Mouse (Mus musculus): ENCODE data around the gene Trim47. TPM values are rescaled to one million over a fixed set of nuclear protein-coding genes. Genes with fewer than 3 reads are reported as not detected.

Gene Trim47
- polyA plus RNA-seq, 1 experiment from 2014 or later = 13.1 TPM

DNA sequence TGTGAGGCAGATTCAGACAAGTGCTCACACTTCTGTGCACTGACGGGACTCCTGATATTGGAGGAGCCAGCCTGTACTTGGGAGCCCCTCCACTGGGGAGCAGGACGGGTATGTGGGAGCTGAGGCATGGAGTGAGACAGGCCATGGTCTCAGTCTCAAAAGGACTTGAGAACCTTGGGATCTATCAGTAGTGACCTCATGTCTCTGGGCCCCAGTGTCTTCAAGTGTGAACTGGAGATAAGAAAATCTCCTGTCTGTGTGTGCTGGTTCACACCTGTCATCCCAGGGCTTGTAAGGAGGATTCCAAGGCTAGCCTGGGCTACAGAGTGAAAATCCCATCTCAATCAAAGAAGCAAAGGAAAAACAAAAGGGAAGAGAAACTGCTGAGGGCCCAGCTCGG is 16.5 kb upstream of the Trim47 start:
- peaks cover 64% of the 10 kb centered on the region for H3K36me3 ChIP-seq (ENCODE audit: control insufficient read depth, insufficient read depth, low read length)

DNA sequence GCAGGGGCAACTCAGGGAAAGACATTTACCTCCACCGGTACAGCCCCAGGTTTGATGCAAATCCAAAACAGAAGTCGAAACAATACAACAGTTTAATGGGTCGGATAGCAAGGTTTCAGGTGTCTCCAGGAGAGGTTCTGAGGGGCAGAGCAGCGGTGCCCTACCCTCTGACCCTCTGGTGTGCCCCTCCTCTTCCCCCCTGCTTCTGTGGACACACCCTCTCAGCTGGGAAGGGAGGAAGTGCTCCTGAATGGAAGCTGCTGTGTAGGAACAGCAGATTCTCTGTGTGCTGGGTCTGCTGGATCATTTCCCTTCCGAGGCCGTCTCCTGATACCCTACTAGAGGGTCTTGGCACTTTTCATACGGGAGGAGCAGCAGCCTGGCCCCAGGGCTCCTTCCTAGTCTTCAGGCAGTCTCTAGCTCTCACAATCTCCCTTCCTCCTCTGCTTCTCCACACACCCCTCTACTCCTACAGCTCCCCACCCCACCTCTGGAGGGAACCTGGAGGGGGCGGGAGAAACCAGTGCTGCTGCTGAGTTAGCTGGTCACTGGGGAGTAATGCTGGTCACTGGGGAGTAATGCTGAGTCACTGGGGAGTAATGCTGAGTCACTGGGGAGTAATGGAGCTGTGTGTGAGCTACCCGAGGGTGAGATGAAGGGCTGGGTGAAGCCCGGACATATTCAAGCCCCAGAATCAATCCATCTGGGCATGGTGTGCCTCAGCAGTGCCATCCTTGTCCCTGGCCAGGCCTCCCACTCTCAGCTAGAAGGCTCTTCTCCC is 15.4 kb upstream of the Trim47 start:
- 62% methylated on average over 10 of the region's 10 CpGs for WGBS
- H3K4me1 ChIP-seq (replicated peaks; ENCODE audit: control insufficient read depth, insufficient read depth, low read length) = peaks cover 6% of the 10 kb centered on the region; the same call in 1 of the 2 replicates

More for the DNA sequence above, 16.5 kb upstream of the Trim47 start:
- Histone ChIP-seq H3K4me1 (replicated peaks; ENCODE audit: control insufficient read depth, insufficient read depth, low read length) (no peaks in the 10 kb centered on the region), H3K27me3 (replicated peaks; ENCODE audit: control insufficient read depth, insufficient read depth, low read length) (no peaks in the 10 kb centered on the region), H3K4me3 (ENCODE audit: low read depth, low read length) (no peak overlapping the region), H3K9ac (ENCODE audit: low read length) (no peak overlapping the region), H3K27ac (ENCODE audit: low read depth) (no peak overlapping the region), H3K4me2 (ENCODE audit: low read length) (no peak overlapping the region), H3K9me3 (ENCODE audit: control insufficient read depth, low read length) (no peaks in the 10 kb centered on the region)
- ATAC-seq (replicated peaks; ENCODE audit: low FRiP score, low TSS enrichment, low read depth) = no peak
- 85% methylated on average over 3 of the region's 3 CpGs for WGBS
- no peak for DNase-seq (ENCODE audit: low spot score)

DNA sequence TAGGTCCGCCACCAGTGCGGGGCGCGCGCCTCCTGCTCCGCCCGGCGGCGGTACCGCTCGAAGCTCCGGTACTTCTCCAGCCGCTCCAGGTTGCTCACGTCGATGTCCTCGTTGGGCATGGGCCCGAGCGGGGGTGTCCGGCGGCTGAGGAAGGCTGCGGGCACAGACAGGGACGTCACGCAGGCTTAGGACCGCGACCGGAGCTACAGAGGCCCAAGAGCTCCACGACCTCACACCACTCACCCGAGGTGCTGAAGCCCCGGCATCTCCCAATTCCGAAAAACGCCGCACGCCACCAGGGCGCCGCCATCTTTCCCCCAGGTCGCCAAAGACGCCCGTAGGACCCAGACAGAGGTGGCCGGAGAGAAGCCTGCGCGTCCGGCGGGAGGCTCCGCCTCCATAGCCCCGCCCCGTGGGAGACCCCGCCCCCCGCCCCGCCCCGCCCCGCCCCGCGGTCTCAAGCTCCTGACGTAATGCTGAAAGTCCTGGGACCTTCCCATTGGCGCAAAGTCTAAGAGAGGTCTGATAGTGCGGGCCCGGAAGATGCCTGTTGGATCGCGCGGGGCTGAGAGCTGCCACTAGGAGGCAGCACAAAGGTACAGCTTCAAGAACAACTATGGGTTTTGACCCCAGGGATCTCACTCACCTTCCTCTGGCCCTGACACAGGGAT is 11.6 kb upstream of the Trim47 start, which contains the start of gene Mrpl38:
Mrpl38 (minus strand) TSS at position 401 of the 671 bp plus-strand sequence.
- Histone ChIP-seq H3K4me1 (replicated peaks; ENCODE audit: control insufficient read depth, insufficient read depth, low read length) (peaks cover 6% of the 10 kb centered on the region; the same call in 1 of the 2 replicates), H3K9ac (ENCODE audit: low read length) (peak within 1 kb of the TSS; percentile 78), H3K36me3 (ENCODE audit: control insufficient read depth, insufficient read depth, low read length) (peaks cover 36% of the 10 kb centered on the region), H3K9me3 (ENCODE audit: control insufficient read depth, low read length) (no peaks in the 10 kb centered on the region), H3K27ac (ENCODE audit: low read depth) (peak within 1 kb of the TSS; percentile 57; the same call in 1 of the 2 replicates), H3K4me3 (ENCODE audit: low read depth, low read length) (peak within 1 kb of the TSS; percentile 99), H3K4me2 (ENCODE audit: low read length) (peak within 1 kb of the TSS; percentile 66), H3K27me3 (replicated peaks; ENCODE audit: control insufficient read depth, insufficient read depth, low read length) (no peaks in the 10 kb centered on the region)
- ATAC-seq (replicated peaks; ENCODE audit: low FRiP score, low TSS enrichment, low read depth) = peak; percentile 96
- peak; percentile 98 for DNase-seq (ENCODE audit: low spot score)
- under 1% methylated on average over 57 of the region's 60 CpGs for WGBS

More for the DNA sequence above, 15.4 kb upstream of the Trim47 start:
- Histone ChIP-seq H3K9ac (ENCODE audit: low read length) (no peak overlapping the region), H3K4me3 (ENCODE audit: low read depth, low read length) (no peak overlapping the region), H3K36me3 (ENCODE audit: control insufficient read depth, insufficient read depth, low read length) (peaks cover 54% of the 10 kb centered on the region), H3K27ac (ENCODE audit: low read depth) (no peak overlapping the region), H3K9me3 (ENCODE audit: control insufficient read depth, low read length) (no peaks in the 10 kb centered on the region), H3K27me3 (replicated peaks; ENCODE audit: control insufficient read depth, insufficient read depth, low read length) (no peaks in the 10 kb centered on the region), H3K4me2 (ENCODE audit: low read length) (no peak overlapping the region)
- no peak for DNase-seq (ENCODE audit: low spot score)
- no peak for ATAC-seq (replicated peaks; ENCODE audit: low FRiP score, low TSS enrichment, low read depth)

DNA sequence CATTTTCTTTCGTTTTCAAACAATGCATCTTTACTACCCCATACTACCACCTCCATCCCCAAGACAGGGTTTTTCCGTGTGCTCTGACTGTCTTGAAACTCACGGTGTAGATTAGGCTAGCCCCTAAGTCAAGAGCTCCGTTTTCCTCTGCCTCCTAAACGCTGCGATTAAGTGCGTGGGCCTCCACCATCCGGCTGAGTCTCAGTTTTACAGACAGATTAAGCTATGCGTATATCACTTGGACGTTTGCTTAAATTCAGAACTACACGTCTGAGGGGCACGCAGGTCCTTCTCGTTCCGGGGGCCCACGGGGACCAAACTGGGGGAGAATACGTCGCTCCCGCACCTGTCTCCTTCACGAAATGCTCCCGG is 11.1 kb upstream of the Trim47 start:
- peak overlapping the region; percentile 57; the same call in 1 of the 2 replicates for H3K27ac ChIP-seq (ENCODE audit: low read depth)
- H3K4me1 ChIP-seq (replicated peaks; ENCODE audit: control insufficient read depth, insufficient read depth, low read length) = peaks cover 6% of the 10 kb centered on the region; the same call in 1 of the 2 replicates
- peaks cover 32% of the 10 kb centered on the region for H3K36me3 ChIP-seq (ENCODE audit: control insufficient read depth, insufficient read depth, low read length)
- no peaks in the 10 kb centered on the region for H3K9me3 ChIP-seq (ENCODE audit: control insufficient read depth, low read length)
- H3K4me2 ChIP-seq (ENCODE audit: low read length) = peak overlapping the region; percentile 66
- no peak for DNase-seq (ENCODE audit: low spot score)
- H3K4me3 ChIP-seq (ENCODE audit: low read depth, low read length) = peak overlapping the region; percentile 99
- ATAC-seq (replicated peaks; ENCODE audit: low FRiP score, low TSS enrichment, low read depth) = 0 out of 2 replicates have a peak, but pooled peaks have one; percentile 0
- H3K9ac ChIP-seq (ENCODE audit: low read length) = peak overlapping the region; percentile 78
- no peaks in the 10 kb centered on the region for H3K27me3 ChIP-seq (replicated peaks; ENCODE audit: control insufficient read depth, insufficient read depth, low read length)
- WGBS = under 1% methylated on average over 20 of the region's 20 CpGs

DNA sequence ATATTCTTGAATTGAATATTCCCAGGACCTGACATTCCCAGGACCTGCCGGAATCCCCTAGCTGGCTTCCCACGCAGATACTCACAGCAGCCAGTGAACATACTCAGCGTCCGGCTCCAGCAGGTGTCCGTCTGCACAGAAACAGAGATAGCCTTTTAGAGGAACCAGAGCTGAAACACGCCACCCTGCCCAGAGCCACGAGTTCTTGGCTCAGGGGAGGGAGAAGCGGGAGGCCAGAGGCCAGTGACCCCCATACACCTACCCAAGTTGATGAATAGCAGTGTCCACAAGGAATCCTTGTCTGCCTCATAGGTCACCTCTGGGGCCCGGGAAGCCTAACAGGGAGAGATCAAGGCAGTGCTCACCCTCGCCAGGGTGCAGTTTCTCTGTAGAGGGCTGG is 7.2 kb upstream of the Trim47 start:
- peaks cover 15% of the 10 kb centered on the region for H3K4me1 ChIP-seq (replicated peaks; ENCODE audit: control insufficient read depth, insufficient read depth, low read length)
- H3K4me3 ChIP-seq (ENCODE audit: low read depth, low read length) = no peak overlapping the region
- no peak overlapping the region for H3K9ac ChIP-seq (ENCODE audit: low read length)
- no peak overlapping the region for H3K4me2 ChIP-seq (ENCODE audit: low read length)
- 83% methylated on average over 10 of the region's 10 CpGs for WGBS
- H3K9me3 ChIP-seq (ENCODE audit: control insufficient read depth, low read length) = no peaks in the 10 kb centered on the region
- no peak overlapping the region for H3K27ac ChIP-seq (ENCODE audit: low read depth)
- H3K36me3 ChIP-seq (ENCODE audit: control insufficient read depth, insufficient read depth, low read length) = peaks cover 35% of the 10 kb centered on the region
- DNase-seq (ENCODE audit: low spot score) (no peak), ATAC-seq (replicated peaks; ENCODE audit: low FRiP score, low TSS enrichment, low read depth) (no peak)
- no peaks in the 10 kb centered on the region for H3K27me3 ChIP-seq (replicated peaks; ENCODE audit: control insufficient read depth, insufficient read depth, low read length)

DNA sequence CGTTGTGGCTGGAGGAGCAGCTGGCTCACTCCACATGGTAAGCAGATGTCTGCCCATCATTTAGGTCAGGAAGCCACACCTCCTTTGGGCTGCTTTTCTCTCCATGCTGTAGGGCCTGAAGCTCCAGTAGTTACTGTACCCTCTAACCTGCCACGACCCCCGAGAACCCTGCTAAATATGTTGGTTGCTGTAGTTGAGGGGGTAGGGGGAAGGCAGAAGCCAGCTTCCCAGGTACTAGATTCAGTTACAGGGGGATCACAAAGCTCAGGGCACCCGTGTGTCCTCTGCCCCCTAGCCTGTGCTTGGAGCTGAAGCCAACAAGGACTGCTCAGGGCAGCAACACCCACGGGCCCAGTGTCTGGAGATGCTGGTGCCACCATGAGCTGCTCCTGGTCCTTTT is 6.5 kb upstream of the Trim47 start:
- no peak for ATAC-seq (replicated peaks; ENCODE audit: low FRiP score, low TSS enrichment, low read depth)
- Histone ChIP-seq H3K9me3 (ENCODE audit: control insufficient read depth, low read length) (no peaks in the 10 kb centered on the region), H3K4me2 (ENCODE audit: low read length) (no peak overlapping the region), H3K36me3 (ENCODE audit: control insufficient read depth, insufficient read depth, low read length) (peaks cover 35% of the 10 kb centered on the region), H3K27me3 (replicated peaks; ENCODE audit: control insufficient read depth, insufficient read depth, low read length) (no peaks in the 10 kb centered on the region), H3K4me1 (replicated peaks; ENCODE audit: control insufficient read depth, insufficient read depth, low read length) (peaks cover 15% of the 10 kb centered on the region), H3K4me3 (ENCODE audit: low read depth, low read length) (no peak overlapping the region), H3K9ac (ENCODE audit: low read length) (no peak overlapping the region), H3K27ac (ENCODE audit: low read depth) (no peak overlapping the region)
- DNase-seq (ENCODE audit: low spot score) = no peak
- WGBS = 77% methylated on average over 5 of the region's 5 CpGs

DNA sequence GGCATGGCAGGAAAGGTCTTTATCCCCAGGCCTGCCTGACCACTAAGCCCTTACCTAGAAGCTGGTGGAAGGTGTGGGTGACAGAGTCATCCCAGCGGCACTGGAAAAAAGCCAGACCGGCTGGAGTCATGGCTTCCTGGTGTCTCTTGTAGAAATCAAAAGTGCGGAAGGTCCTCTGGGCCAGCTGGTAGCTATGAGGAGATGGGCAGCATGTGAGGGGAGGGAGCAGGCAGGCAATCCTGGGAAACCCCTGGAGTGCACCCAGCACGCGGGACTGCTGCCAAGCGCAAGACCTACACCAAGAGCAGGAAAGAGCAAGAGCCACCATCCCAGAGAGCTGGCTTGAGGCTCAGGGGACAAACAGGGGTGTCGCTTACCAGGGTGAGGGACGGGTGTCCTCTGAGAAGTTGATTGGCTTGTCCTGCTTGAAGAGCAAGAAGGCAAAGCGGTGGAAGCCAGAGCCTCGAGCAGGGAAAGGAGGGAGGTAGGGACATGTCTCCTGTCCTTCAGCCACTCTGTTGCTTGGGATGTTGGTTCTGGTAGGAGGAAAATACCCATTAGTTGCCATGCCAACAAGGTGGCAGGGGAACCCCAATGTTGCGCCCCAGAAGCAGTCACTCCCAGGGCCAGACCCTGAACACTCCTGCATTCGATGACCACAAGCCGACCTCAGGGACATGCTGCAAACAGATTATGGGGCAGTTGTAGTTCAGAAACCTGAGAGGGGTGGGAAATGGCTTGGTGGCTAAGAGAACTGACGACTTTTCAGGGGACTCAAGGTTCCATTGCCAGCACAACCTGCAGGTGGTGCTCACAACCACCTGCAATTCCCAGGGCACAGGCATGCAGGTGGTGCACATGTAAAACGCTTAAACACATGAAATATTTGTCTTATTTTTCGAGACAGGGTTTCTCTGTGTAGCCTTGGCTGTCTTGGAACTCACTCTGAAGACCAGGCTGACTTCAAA is 5.6 kb upstream of the Trim47 start:
- no peaks in the 10 kb centered on the region for H3K9me3 ChIP-seq (ENCODE audit: control insufficient read depth, low read length)
- no peak for ATAC-seq (replicated peaks; ENCODE audit: low FRiP score, low TSS enrichment, low read depth)
- no peak overlapping the region for H3K4me2 ChIP-seq (ENCODE audit: low read length)
- whole genome bisulfite sequencing = 80% methylated on average over 16 of the region's 16 CpGs
- H3K9ac ChIP-seq (ENCODE audit: low read length) = no peak overlapping the region
- no peak for DNase-seq (ENCODE audit: low spot score)
- no peak overlapping the region for H3K27ac ChIP-seq (ENCODE audit: low read depth)
- H3K27me3 ChIP-seq (replicated peaks; ENCODE audit: control insufficient read depth, insufficient read depth, low read length) = no peaks in the 10 kb centered on the region
- H3K36me3 ChIP-seq (ENCODE audit: control insufficient read depth, insufficient read depth, low read length) = peaks cover 35% of the 10 kb centered on the region
- no peak overlapping the region for H3K4me3 ChIP-seq (ENCODE audit: low read depth, low read length)
- peaks cover 14% of the 10 kb centered on the region for H3K4me1 ChIP-seq (replicated peaks; ENCODE audit: control insufficient read depth, insufficient read depth, low read length)
